8 mouse cellular contexts compared by ENCODE assay signal in the genomic region with DNA sequence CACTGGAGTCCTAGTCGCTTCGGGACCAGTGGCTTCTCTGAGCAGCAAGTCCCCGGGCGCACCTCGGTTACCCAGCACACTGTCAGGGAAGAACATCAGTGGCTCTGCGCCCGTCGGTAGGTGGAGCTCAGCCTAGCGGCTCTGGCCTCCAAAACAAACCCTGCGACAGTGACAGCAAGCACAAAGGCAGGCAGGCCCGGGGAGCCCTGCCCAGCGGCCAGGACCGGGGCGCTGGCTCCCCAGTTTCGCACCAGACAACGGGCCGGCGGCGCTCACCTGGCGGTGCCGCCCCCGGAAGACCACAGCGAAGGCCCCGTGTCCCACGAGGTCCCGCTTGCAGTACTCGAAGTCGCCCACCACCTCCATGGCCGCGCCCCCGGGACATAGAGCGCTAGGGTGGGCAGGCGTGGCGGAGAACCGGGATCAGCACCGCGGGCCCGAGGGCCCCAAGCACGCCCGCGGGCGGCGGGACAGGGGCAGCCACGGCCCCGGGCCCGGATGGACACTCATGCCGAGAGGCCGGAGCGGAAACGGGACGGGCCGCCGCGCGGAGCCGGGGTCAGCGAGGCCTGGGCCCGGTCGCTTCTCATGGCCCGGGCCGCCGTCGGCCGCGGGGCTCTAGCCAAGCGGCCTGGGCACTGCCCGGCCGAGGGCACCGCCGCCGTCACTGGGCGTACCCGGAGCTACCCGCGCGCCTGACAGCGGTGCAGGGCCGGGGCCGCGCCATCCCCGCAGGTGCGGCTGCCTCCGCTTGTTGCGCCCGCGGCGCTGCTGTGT. TPM values are rescaled to one million over a fixed set of nuclear protein-coding genes. Genes with fewer than 3 reads are reported as not detected.
A peak's percentile ranks its signal among the peaks of the same experiment; 100 is the strongest.
DNase-seq lines count a peak whose midpoint lies in the region; ATAC-seq lines count a peak whose summit lies in the region.

No protein-coding gene starts in this region.

- peak; percentile 84 for DNase-seq in T-cell, adult 2 months (ENCODE audit: low spot score)
- DNase-seq in cerebellum, postnatal 25 days = peak; percentile 90 to 91
- DNase-seq in frontal cortex, postnatal 25 days (ENCODE audit: low spot score in 2 of 2) = peak; percentile 63 to 72
- peak; percentile 80 for DNase-seq in hindbrain, embryonic 14.5 days (ENCODE audit: low spot score)
- DNase-seq in layer of hippocampus, postnatal 36 days = peak; percentile 83 to 86
- DNase-seq in lung, postnatal 25 days (ENCODE audit: low spot score) = peak; percentile 87
- peak; percentile 51 for DNase-seq in retina, adult 2 months (ENCODE audit: low read depth, low spot score)
- peak; percentile 88 for DNase-seq in thymus, postnatal 25 days

- H3K4me2 ChIP-seq in hindbrain, embryonic 14.5 days (replicated peaks) = peak overlapping the region; percentile 86

- ATAC-seq in hindbrain, embryonic 14.5 days (ENCODE audit: low FRiP score) = peak; percentile 89

- no peaks in the 10 kb centered on the region for H3K27me3 ChIP-seq in hindbrain, embryonic 14.5 days (ENCODE audit: control insufficient read depth, insufficient read depth, low read length)

- H3K36me3 ChIP-seq in hindbrain, embryonic 14.5 days (replicated peaks; ENCODE audit: control insufficient read depth, insufficient read depth) = peaks cover 21% of the 10 kb centered on the region

- H3K4me1 ChIP-seq in hindbrain, embryonic 14.5 days (replicated peaks; ENCODE audit: control insufficient read depth, insufficient read depth, low read length) = peaks cover 26% of the 10 kb centered on the region

- H3K27ac ChIP-seq in hindbrain, embryonic 14.5 days = peak overlapping the region; percentile 95

- H3K9ac ChIP-seq in hindbrain, embryonic 14.5 days = peak overlapping the region; percentile 99

- peak overlapping the region; percentile 72 for H3K4me3 ChIP-seq in hindbrain, embryonic 14.5 days (replicated peaks; ENCODE audit: low read length)

- no peaks in the 10 kb centered on the region for H3K9me3 ChIP-seq in hindbrain, embryonic 14.5 days (ENCODE audit: control insufficient read depth, low read length)

- under 1% methylated on average over 75 of the region's 87 CpGs for WGBS in hindbrain, embryonic 14.5 days

RNA-seq across cellular contexts. Expression of gene Ulk2, which starts 0.5 kb away (rescaled TPM):
- polyA plus RNA-seq in hindbrain, embryonic 14.5 days (2014; fragmentation: Nextera tagmentation; extraction: Ambion mirVana) = 56.9 and 63.7 TPM in 2 replicates
- total RNA-seq in layer of hippocampus, postnatal 36 days (2021) = 10 to 100 TPM; 75.4 to 76.4 TPM

Comparison
In these comparisons a context has a peak if more than half of its experiments do, and no peak if none do; other contexts are left out.
1. Peak in every context shown above with its lines: DNase-seq, ATAC-seq, H3K4me3 ChIP-seq and H3K27ac ChIP-seq.